Mouse (Mus musculus): ENCODE measurements around the gene Cep112.

GRCm38 (mm10) chr11:108558544-108558943, 133.6 kb downstream of the Cep112 start:
- no peak for TF ChIP-seq CTCF (IDR thresholded peaks at IDR 0.05; ENCODE audit: control insufficient read depth, insufficient read depth, insufficient read length)
- no peak for TF ChIP-seq MAX (IDR thresholded peaks at IDR 0.05)
- no peak for TF ChIP-seq MYOG (IDR thresholded peaks at IDR 0.05; ENCODE audit: control insufficient read depth, extremely low read depth, insufficient read length)
- no peak for TF ChIP-seq MYOD1 (IDR thresholded peaks at IDR 0.05; ENCODE audit: control insufficient read depth, insufficient read length, low read depth)
- no peak for TF ChIP-seq CEBPB (IDR thresholded peaks at IDR 0.05; ENCODE audit: low read depth)
